Mouse (Mus musculus) heart, embryonic 15.5 days (tissue): ENCODE results near the gene Cacna1i. TPM values are rescaled to one million over a fixed set of nuclear protein-coding genes. Genes with fewer than 3 reads are reported as not detected.
A peak's percentile ranks its signal among the peaks of the same experiment; 100 is the strongest.

Source experiments
- ATAC-seq: fragments of 200-750 bp; cut with Nextera tagmentation; replicated peaks from 2 replicates; pipeline ENCODE4 v1.8.0; 2017; ENCODE audit warnings: low read depth, moderate TSS enrichment; ENCODE audit not compliant: insufficient number of reproducible peaks, insufficient read depth, low FRiP score
- H3K27ac ChIP-seq: fragments of 300-500 bp; sonication (generic); 2 replicates; pipeline ENCODE4 v1.5.1; 2015; ENCODE audit warnings: mild to moderate bottlenecking, inconsistent platforms
- H3K27me3 ChIP-seq: fragments of 300-500 bp; sonication (generic); 2 replicates; pipeline ENCODE4 v1.6.1; 2015; ENCODE audit warnings: inconsistent platforms
- H3K36me3 ChIP-seq: fragments of 300-500 bp; sonication (generic); 2 replicates; pipeline ENCODE4 v1.6.1; 2015; ENCODE audit warnings: mild to moderate bottlenecking, inconsistent platforms
- H3K4me1 ChIP-seq: fragments of 300-500 bp; sonication (generic); replicated peaks from 2 replicates; pipeline ENCODE4 v1.6.1; 2015; ENCODE audit warnings: inconsistent platforms
- H3K4me2 ChIP-seq: fragments of 300-500 bp; sonication (generic); 2 replicates; pipeline ENCODE4 v1.6.1; 2015; ENCODE audit warnings: inconsistent platforms, mild to moderate bottlenecking, moderate library complexity
- H3K4me3 ChIP-seq: fragments of 300-500 bp; sonication (generic); 2 replicates; pipeline ENCODE4 v1.5.1; 2015; ENCODE audit warnings: mild to moderate bottlenecking, inconsistent platforms
- H3K9ac ChIP-seq: fragments of 300-500 bp; sonication (generic); 2 replicates; pipeline ENCODE4 v1.6.1; 2015; ENCODE audit warnings: mild to moderate bottlenecking, inconsistent platforms
- H3K9me3 ChIP-seq: fragments of 300-500 bp; sonication (generic); replicated peaks from 2 replicates; pipeline ENCODE4 v1.6.1; 2016; ENCODE audit warnings: inconsistent platforms
- WGBS: fragments of 180-500 bp; shearing (Covaris S2); methylation state at CpG from one replicate; pipeline ENCODE4 v1.1.7; 2015; ENCODE audit warnings: mixed read lengths; 5-methylcytosine and 5-hydroxymethylcytosine counted together
- polyA plus RNA-seq: library from polyadenylated mRNA; unstranded; fragments of >200 nt; fragmentation: Nextera tagmentation; extraction: Ambion mirVana; gene quantifications from 2 replicates; pipeline ENCODE4 v1.2.1, GENCODE M21; 2015

Cacna1i gene
- polyA plus RNA-seq, 1 experiment from 2014 or later, result not detected

DNA sequence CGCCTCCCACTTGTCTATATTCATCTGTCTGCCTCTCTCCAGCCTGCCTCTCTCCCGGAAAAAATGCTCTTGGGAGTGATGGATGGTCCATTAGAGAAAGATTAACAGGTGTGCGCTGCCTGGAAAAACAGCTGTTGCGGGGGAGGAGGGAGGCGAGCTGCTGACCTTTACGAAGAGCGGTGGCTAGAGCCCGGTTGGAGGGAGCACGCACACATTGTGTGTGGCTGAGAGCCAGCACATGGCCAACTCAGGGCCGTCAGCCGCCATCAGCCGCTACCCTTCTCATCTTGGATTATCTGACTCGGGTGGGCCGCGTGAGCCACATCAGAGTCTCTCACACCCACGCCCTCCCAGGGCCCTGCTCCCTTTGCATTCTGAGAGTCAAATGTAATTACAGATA lies 79.9 kb downstream of the Cacna1i start:
- no peak; the same call in 1 of the 2 replicates for ATAC-seq
- no peaks in the 10 kb centered on the region for H3K9me3 ChIP-seq
- H3K4me3 ChIP-seq, result no peak overlapping the region

DNA sequence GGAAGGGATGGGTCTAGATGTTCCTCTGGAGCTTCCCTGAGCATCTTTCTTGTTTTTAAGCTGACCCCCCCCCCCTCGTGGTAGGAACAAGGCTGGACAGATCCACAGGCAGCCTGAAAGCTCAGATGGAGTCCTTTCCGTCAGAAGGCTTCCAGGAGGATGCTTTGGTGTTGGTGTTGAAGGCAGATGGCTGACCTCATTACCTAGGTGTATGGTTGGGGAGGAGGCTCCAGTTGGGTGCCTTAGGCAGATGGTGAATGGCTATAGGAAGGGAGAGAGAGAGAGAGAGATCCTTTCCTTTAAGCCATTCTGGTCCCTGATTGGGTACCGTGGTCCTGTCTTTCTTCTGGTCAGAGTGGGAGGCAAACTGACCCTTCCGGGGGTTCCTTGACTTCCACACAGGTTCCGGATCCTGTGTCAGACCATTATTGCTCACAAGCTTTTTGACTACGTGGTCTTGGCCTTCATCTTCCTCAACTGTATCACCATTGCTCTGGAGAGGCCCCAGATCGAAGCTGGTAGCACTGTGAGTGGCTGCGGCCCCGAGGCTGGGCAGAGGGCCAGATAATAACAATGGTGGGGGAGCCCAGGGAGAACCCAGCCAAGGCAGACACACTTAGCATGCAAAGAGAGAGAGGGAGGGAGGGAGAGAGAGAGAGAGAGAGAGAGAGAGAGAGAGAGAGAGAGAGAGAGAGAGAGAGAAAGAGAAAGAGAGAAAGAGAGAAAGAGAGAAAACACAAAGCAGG lies 86.4 kb downstream of the Cacna1i start:
- Histone ChIP-seq H3K9me3 (no peaks in the 10 kb centered on the region), H3K9ac (no peak overlapping the region), H3K27me3 (no peaks in the 10 kb centered on the region; the same call in 1 of the 2 replicates), H3K36me3 (no peaks in the 10 kb centered on the region), H3K4me2 (no peak overlapping the region), H3K27ac (no peak overlapping the region), H3K4me1 (no peaks in the 10 kb centered on the region), H3K4me3 (no peak overlapping the region)
- 51% methylated on average over 9 of the region's 9 CpGs for WGBS
- no peak for ATAC-seq

More for the DNA sequence above, 79.9 kb downstream of the Cacna1i start:
- H3K27me3 ChIP-seq, result peaks cover 26% of the 10 kb centered on the region
- H3K27ac ChIP-seq, result no peak overlapping the region
- WGBS, result 18% methylated on average over 16 of the region's 16 CpGs
- H3K4me2 ChIP-seq, result no peak overlapping the region
- no peak overlapping the region for H3K9ac ChIP-seq
- peaks cover 14% of the 10 kb centered on the region for H3K4me1 ChIP-seq
- H3K36me3 ChIP-seq, result no peaks in the 10 kb centered on the region

DNA sequence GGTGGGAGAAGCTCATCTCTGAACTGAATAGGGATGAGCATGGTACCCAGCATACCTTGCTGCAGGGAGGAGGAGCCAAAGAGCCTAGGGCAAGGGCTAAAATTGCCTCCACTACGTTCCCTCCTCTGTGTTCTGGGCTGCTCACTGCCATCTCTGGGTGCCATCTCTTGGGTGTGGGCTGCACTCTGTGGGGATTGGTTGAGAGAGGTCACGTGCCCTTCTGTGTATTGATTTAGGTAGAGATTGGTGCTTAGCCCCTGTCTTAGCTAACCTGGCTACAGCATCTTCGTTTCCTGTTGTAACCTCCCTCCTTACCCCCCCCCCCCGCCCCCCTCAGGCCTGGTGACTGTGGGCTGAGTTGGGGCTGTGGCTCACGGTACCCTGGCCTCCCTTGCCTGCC lies 87.8 kb downstream of the Cacna1i start:
- Histone ChIP-seq H3K4me1 (no peaks in the 10 kb centered on the region), H3K27me3 (no peaks in the 10 kb centered on the region; the same call in 1 of the 2 replicates), H3K27ac (no peak overlapping the region), H3K4me3 (no peak overlapping the region), H3K4me2 (no peak overlapping the region), H3K36me3 (no peaks in the 10 kb centered on the region), H3K9ac (no peak overlapping the region), H3K9me3 (no peaks in the 10 kb centered on the region)
- no peak for ATAC-seq
- 66% methylated on average over 5 of the region's 5 CpGs for WGBS

DNA sequence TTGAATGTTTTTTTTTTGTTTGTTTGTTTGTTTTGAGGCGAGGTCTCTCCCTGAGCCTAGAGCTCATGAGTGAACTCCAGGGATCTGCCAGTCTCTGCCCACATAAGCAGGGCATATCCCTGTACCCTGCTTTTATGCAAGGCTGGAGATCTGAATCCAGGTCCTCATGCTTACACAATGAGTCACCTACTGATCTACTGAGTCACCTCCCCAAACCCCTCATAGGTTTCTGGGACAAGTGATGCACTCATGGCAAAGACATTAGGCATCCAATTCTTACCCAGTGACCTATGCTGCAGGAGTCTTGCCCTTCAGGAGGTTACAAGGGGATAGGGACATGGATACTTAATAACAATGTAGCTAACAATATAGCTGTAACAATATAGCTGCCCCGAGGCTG lies 100.1 kb downstream of the Cacna1i start:
- WGBS, result 79% methylated on average over 2 of the region's 2 CpGs
- H3K4me3 ChIP-seq, result no peak overlapping the region
- no peak overlapping the region for H3K4me2 ChIP-seq
- peaks cover 2% of the 10 kb centered on the region; the same call in 1 of the 2 replicates for H3K27me3 ChIP-seq
- H3K36me3 ChIP-seq, result no peaks in the 10 kb centered on the region
- H3K27ac ChIP-seq, result no peak overlapping the region
- no peak for ATAC-seq
- H3K4me1 ChIP-seq, result no peaks in the 10 kb centered on the region
- H3K9me3 ChIP-seq, result no peaks in the 10 kb centered on the region
- no peak overlapping the region for H3K9ac ChIP-seq

DNA sequence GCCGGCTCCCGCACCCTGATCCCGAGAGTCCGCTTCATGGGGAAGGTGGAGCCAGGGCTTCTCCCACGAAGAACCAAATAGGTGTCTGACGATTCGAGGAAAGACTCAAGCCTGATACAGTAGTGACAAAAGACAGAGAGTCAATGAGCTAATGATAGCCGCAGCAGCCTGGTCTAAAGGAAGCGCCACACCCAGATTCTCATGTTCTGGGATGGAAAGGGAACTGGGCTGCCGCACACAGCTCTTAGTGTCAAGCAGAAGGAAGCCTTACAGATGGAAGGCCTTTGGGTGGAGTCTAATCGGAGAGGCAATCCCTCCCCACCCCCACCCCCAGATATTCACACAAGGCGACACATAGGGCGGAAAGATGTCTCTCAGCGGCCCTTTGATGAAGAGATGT lies 104.8 kb downstream of the Cacna1i start:
- Histone ChIP-seq H3K4me1 (no peaks in the 10 kb centered on the region), H3K27ac (no peak overlapping the region), H3K36me3 (no peaks in the 10 kb centered on the region), H3K4me3 (no peak overlapping the region), H3K9ac (no peak overlapping the region), H3K9me3 (no peaks in the 10 kb centered on the region), H3K27me3 (peaks cover 24% of the 10 kb centered on the region), H3K4me2 (no peak overlapping the region)
- WGBS, result 72% methylated on average over 14 of the region's 14 CpGs
- ATAC-seq, result no peak

DNA sequence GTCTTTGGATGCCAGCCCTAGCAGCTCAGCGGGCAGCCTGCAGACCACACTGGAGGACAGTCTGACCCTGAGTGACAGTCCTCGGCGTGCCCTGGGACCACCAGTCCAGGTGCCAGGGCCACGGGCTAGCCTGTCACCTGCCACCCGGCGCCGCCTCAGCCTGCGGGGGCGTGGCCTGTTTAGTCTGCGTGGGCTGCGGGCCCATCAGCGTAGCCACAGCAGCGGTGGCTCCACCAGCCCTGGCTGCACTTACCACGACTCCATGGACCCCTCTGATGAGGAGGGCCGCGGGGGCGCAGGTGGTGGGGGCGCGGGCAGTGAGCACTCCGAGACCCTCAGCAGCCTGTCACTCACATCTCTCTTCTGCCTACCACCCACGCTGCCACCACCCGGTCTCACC lies 108.0 kb downstream of the Cacna1i start:
- peaks cover 24% of the 10 kb centered on the region for H3K27me3 ChIP-seq
- H3K36me3 ChIP-seq, result no peaks in the 10 kb centered on the region
- H3K4me1 ChIP-seq, result no peaks in the 10 kb centered on the region
- H3K4me2 ChIP-seq, result no peak overlapping the region
- H3K9ac ChIP-seq, result no peak overlapping the region
- H3K4me3 ChIP-seq, result no peak overlapping the region
- 60% methylated on average over 22 of the region's 22 CpGs for WGBS
- H3K27ac ChIP-seq, result no peak overlapping the region
- H3K9me3 ChIP-seq, result no peaks in the 10 kb centered on the region
- no peak for ATAC-seq

DNA sequence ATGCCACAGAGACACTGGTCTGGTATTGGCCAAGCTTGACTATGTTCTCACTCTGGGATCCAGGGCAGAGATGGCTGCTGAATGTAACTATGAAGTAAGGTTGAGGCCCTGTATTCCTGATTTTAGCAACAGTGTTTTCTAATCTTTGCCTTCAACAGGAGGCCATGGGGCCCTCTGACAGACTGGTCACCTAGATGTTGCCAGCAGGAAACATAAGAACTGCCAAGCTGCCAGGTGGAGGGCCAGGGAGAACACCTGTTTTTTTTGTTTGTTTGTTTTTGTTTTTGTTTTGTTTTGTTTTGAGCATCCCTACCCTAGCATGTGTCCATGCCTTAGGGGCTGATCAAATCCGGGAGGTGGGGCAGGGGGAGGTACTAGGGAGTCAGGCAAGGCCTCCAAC lies 112.4 kb downstream of the Cacna1i start:
- WGBS, result 58% methylated on average over 1 of the region's 1 CpGs
- no peak for ATAC-seq
- Histone ChIP-seq H3K4me2 (no peak overlapping the region), H3K36me3 (no peaks in the 10 kb centered on the region), H3K27ac (no peak overlapping the region), H3K4me1 (0 out of 2 replicates have a peak, but pooled peaks cover 3% of the 10 kb centered on the region), H3K9me3 (no peaks in the 10 kb centered on the region), H3K4me3 (no peak overlapping the region), H3K27me3 (peaks cover 19% of the 10 kb centered on the region), H3K9ac (no peak overlapping the region)

DNA sequence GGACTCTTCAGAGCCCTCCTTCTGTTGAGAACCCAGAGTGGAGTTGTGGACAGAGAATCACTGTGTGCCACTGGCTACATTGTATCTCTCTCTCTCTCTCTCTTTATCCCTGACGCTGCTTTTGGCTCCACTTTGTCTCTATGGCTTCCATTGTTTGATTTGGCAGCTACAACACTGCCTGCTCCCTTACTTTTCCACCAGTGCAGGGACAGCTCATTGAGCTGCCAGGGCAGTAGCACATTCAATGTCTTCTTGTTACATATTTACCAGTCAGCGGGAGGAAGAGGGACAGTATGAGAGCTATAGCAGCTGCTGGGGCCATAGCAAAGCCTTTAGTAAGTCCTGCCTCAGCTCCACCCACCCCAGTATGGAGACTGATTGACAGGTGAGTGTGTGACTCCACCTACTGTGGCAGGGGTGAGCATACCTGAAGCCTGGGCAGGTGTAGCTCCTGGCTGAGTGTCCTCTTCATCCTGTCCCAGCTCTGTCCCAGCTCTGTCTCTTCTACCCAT lies 114.4 kb downstream of the Cacna1i start:
- H3K27me3 ChIP-seq, result peaks cover 6% of the 10 kb centered on the region; the same call in 1 of the 2 replicates
- 37% methylated on average over 2 of the region's 2 CpGs for WGBS
- H3K27ac ChIP-seq, result no peak overlapping the region
- H3K4me3 ChIP-seq, result no peak overlapping the region
- H3K4me1 ChIP-seq, result 0 out of 2 replicates have a peak, but pooled peaks cover 3% of the 10 kb centered on the region
- no peaks in the 10 kb centered on the region for H3K9me3 ChIP-seq
- no peak; the same call in 1 of the 2 replicates for ATAC-seq
- H3K9ac ChIP-seq, result no peak overlapping the region
- no peaks in the 10 kb centered on the region for H3K36me3 ChIP-seq
- H3K4me2 ChIP-seq, result no peak overlapping the region

DNA sequence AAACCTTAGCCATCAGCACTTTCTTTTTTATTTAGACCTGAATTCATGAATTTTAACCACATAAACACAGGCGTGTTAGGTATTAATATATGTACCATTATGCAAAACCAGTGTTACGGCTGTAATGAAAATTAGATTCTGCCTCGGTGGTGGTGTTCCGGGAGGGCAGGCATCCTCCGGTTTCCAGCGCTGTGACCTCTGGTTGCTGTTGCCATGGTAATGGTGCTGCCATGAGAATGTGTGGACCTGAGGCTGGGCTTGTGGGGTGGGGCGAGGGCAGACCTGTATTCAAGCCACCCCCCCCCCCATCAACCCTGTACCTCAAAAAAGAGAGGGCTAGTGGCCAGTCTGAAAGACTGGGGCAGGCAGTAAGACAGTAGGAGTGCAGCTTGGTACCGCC lies 114.9 kb downstream of the Cacna1i start:
- ATAC-seq, result no peak
- Histone ChIP-seq H3K4me2 (no peak overlapping the region), H3K27ac (no peak overlapping the region)

DNA sequence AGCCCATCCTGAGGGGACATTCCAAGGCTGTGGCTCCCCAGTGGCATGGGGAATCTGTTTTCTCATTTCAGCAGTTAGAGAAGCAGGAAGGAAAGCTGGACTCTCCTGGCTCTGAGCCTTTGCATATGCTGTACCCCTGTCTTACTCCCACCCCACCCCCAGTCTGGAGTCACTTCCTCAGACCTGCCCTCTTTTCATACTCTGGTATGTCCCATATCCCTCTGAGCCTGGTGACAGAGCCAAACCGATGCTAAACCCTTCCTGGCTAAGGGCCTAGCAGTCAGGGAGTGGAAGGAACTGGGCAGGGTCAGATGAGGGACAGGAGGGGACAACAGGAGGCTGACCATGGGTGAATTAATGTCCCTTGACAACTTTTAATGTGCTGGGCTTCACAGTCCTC lies 120.8 kb downstream of the Cacna1i start:
- ATAC-seq, result peak; percentile 79
- Histone ChIP-seq H3K27ac (peak overlapping the region; percentile 67), H3K4me3 (no peak overlapping the region), H3K36me3 (no peaks in the 10 kb centered on the region), H3K4me2 (no peak overlapping the region), H3K4me1 (peaks cover 11% of the 10 kb centered on the region; the same call in 1 of the 2 replicates), H3K9me3 (no peaks in the 10 kb centered on the region), H3K9ac (no peak overlapping the region), H3K27me3 (peaks cover 5% of the 10 kb centered on the region; the same call in 1 of the 2 replicates)
- WGBS, result 24% methylated on average over 1 of the region's 1 CpGs

More for the DNA sequence above, 114.9 kb downstream of the Cacna1i start:
- H3K36me3 ChIP-seq, result no peaks in the 10 kb centered on the region
- 75% methylated on average over 8 of the region's 8 CpGs for WGBS
- peaks cover 6% of the 10 kb centered on the region; the same call in 1 of the 2 replicates for H3K27me3 ChIP-seq
- H3K4me3 ChIP-seq, result no peak overlapping the region
- no peak overlapping the region for H3K9ac ChIP-seq
- H3K9me3 ChIP-seq, result no peaks in the 10 kb centered on the region
- H3K4me1 ChIP-seq, result 0 out of 2 replicates have a peak, but pooled peaks cover 3% of the 10 kb centered on the region

DNA sequence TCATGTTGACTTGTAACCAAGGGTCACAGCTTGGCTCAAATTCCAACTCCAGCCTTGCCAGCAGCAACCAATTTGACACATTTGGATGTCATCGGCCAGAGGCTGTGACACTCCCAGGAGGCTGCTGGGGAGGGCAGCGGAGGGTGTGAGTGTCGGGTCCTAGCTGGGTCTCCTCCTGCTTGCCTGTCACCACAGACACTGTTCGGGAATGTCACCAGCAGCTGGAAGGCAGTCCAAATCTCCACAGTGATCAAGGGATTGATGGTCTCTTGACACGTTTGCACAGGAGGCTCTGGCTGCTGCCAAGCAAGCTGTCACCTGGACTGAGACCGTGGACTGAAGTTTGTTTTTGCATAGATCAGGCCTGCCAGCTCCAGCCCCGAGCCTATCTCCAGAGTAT lies 123.6 kb downstream of the Cacna1i start:
- no peak for ATAC-seq
- no peak overlapping the region for H3K9ac ChIP-seq
- H3K27ac ChIP-seq, result no peak overlapping the region
- H3K9me3 ChIP-seq, result no peaks in the 10 kb centered on the region
- H3K4me1 ChIP-seq, result peaks cover 20% of the 10 kb centered on the region
- H3K4me2 ChIP-seq, result no peak overlapping the region
- no peaks in the 10 kb centered on the region for H3K36me3 ChIP-seq
- 50% methylated on average over 7 of the region's 7 CpGs for WGBS
- H3K4me3 ChIP-seq, result no peak overlapping the region
- peaks cover 5% of the 10 kb centered on the region; the same call in 1 of the 2 replicates for H3K27me3 ChIP-seq
